Mouse (Mus musculus) ovary, adult 18-20 months (tissue): ENCODE measurements at regions not wholly inside any gene's neighbourhood (a gene's known extent, or its start where the extent isn't known, plus 50 kb on each side); places are given as distances from the start of the nearest gene placed in this dataset.

Experiments used
- DNase-seq: peaks from one replicate; pipeline ENCODE4 v3.0.0; 2022; ENCODE audit warnings: low spot score, mixed read lengths

DNA sequence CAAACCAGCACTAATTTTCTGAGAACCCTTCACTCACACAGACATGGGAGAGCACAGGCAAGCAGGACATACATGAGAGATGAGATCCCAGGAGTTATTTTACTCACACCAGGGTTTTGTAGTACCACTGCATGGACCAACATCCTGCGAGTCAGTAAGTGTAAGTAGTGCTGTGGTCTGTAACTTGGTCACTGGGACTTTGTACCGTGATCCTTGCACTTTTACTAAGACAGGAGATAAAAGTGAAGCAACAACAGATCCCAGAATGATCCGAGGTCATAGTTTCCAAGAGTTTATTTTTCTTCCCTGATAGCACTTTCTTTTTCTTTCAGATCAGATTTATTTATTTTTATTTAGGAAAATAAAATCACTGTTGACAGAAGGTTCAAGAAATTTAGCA is 54.1 kb upstream of the Mtap start:
- no peak for DNase-seq

DNA sequence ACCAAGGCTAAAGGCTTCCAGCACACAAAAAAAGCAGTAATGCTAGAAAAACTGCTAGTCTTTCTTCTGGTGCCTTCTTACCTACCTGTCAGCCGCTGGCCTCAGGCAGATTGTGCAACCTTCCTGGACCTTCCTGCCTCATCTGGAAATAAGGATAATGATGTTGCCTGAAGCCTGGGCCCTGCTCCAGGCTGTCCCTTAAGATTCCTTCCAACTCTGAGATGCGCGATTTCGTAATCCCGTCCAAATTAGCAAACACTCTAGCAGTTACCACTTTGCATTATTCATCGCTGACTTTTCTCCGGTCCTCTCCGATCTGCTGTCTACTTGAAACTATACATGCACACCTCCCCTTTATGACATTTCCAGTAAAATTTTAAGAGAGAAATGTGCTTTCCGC is 58.4 kb upstream of the Mtap start:
- DNase-seq = no peak

- DNase-seq = no peak
Observed at GRCm38 (mm10) chr4:89074705-89075104, 62.2 kb upstream of the Mtap start.

DNA sequence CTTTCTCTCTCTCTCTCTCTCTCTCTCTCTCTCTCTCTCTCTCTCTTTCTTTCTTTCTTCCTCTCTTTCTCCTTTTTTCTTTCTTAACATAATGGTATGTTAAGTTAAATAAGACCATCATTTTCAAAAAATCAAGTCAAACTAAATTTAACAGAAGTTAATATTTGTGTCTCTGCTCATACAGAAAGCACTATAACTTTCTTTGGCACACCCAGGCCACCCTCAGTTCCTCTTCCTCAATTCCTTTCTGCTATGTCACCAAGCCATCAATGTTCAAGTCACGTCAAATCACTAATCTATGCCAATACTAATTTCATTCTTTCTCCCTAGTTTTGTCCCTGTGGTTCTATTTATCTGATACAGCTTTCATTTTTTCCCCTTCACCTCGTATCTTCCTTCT is 66.5 kb upstream of the Mtap start:
- DNase-seq = no peak

GRCm38 (mm10) chr4:89064401-89064800 is 72.5 kb upstream of the Mtap start:
- no peak for DNase-seq

GRCm38 (mm10) chr4:89062384-89062783 is 74.5 kb upstream of the Mtap start:
- DNase-seq = no peak

DNA sequence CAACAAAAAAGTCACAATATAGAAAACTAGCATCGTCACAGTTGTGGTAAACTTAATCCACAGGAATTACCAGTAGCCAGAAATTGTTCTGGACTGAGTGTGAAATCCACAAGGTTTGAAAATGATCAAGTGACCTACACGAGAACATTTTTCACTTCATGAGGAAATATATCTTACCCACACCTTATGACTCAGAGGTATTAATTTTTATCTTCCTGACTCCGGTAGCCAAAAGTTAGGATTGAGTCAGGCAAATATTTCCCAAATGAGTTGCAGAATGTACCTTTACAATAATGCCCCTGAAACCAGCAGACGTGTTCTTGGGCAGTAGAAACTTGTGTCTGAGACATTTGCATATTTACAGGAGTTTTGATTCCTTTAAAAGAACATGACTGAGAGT is 75.3 kb upstream of the Mtap start:
- DNase-seq = no peak

DNA sequence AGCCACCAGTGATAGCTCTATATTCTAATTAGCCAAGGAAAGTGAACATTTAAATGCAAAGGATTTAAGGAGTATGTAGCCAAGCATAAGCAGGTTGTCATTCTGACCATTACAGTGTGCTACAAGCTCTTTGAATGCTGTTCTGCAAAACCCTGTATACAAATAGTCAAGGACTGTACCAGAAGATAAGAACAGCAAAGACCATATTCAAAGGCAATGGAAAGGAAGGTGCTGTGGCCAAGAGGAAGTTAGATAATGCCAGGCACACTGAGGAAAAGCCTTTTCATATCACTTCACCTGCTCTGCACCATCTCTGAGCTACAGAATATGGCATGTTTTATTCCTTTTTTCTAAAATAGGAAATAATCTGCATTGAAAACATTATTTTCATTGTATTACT is 79.3 kb upstream of the Mtap start:
- no peak for DNase-seq

DNA sequence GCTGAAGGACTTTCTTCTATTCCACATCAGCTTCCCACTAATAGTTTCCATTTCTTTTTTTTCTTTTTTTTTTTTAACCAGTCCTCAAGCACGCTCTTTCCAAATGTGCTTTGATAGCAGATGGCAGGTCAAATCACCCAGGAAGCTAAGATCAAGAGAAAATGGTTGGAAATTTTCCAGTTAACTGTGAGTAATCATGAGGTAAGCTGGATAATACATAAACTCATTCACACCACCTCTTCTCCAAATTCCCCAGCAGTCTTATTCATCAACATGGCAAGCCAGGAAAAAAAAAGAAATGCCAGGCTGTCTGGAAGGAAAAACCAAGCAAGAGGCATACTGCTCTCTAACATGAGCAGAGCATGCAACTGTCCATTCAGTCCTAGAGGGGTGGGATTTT is 79.8 kb upstream of the Mtap start:
- DNase-seq = no peak

DNA sequence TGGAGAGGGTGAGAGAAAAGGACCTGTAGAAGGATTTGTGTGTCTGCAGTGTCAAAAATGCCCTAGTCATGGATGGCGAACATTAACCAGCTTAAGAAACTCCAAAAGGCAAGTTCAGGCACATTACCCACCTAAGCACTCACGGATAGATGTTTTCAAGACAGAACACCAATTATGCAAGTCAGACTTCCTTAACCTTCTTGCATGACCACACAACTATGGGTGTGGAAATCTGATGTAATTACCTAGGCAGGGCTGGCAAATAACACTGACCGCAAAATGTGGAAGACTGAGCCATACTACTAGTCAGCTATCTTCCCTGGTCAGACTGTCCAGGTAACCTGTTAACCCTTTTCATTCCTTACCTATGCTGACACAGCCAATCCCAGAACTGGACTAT is 81.0 kb upstream of the Mtap start:
- no peak for DNase-seq

DNA sequence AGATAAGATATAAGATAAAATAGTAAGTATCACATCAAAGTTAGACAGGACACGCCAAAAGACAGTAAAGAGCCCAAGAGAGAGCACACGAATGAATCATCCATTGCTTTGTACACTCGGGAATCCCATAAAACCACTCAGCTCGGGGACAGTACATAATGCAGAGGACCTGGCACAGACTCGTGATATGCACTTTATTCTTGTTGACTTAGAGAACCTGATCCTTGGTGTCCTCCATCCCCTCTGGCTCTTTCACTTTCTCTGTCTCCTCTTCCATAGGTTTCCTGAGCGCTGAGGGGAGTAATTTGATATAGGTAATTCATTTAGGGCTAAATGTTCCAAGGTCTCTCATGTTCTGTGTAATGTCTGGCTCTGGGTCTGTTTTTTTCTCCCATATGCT is 83.3 kb upstream of the Mtap start:
- DNase-seq = no peak

DNA sequence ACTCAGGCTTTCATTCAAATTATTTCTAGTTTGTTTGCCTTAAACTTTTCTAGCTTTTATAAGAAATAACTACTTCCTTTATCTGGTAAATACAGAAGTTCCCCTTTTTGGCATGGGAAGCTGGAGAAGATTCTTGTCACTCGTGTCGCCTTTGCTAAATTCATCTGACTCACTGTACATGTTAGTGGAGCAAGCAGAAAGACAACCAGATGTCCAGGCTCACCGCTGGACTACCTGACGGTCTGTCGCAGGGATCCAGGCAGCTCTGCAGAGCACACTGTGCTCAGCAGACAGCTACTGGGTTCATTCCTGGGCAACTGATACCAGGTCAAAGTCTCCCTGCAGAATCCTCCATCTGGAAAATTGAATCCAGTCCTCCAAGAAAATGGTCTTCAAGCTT is 85.0 kb upstream of the Mtap start:
- DNase-seq = no peak

GRCm38 (mm10) chr4:89050551-89051199 is 86.2 kb upstream of the Mtap start:
- no peak for DNase-seq

GRCm38 (mm10) chr4:89049592-89050440 is 87.1 kb upstream of the Mtap start:
- DNase-seq = no peak

- DNase-seq = no peak
Observed at GRCm38 (mm10) chr4:89044516-89044915, 92.4 kb upstream of the Mtap start.

- DNase-seq = no peak
Observed at GRCm38 (mm10) chr4:89043982-89044381, 92.9 kb upstream of the Mtap start.

GRCm38 (mm10) chr4:89040856-89041255 is 96.1 kb upstream of the Mtap start:
- DNase-seq = peak; percentile 13

GRCm38 (mm10) chr4:89038906-89039305 is 98.0 kb upstream of the Mtap start:
- DNase-seq = no peak

- DNase-seq = no peak
Observed at GRCm38 (mm10) chr4:89038135-89038534, 98.8 kb upstream of the Mtap start.

DNA sequence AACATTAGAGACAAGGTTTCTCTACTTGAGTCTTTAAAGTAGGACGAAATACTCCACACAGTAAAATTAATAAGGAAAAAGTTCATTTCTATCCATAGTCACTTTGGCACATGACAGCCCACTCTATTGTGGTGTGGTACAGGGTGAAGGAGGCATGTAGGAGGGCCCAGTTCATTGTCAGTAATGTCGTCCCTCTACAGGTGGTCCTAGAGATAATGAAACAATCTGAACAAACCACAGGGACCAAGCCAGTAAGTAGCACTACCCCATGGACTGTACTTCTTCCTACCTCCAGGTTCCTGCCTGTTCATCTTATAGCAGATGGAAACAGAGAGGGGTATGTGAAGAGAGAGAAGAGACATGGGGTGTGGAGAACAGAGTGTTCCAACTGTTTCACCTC is 102.1 kb upstream of the Mtap start:
- no peak for DNase-seq

- DNase-seq = no peak
Observed at GRCm38 (mm10) chr4:89034299-89034698, 102.6 kb upstream of the Mtap start.

DNA sequence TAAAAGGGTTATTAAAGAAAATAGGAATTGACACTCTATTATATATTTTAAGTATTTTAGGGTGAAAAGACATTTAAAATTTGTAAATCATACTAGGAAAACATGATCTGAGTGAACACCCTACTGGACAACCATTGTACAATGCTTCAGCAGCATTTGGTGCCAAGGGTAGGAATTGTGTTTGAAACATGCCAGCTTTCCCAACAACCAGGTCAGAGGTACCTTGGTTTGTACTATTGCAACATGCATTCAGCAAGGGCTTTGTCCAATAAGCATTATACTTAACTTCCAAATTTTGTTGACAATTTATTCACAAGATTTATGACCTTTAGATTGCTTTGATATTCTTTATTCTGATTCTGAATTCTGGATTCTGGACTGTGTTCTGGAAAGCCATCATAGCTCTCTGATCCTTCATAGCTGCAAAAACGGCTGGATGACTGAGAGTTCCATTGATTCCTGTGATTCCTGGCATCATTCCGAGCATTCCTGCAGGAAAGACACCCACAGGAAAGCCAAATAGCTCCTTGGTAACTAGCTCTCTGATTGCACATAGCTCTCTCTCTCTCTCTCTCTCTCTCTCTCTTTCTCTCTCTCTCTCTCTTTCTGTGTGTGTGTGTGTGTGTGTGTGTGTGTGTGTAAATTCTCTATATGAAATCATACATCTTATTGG is 124.1 kb upstream of the Mtap start:
- DNase-seq = no peak

GRCm38 (mm10) chr4:89008561-89008960 is 128.4 kb upstream of the Mtap start:
- DNase-seq = no peak
